ENCODE assay signal across 14 mouse cellular contexts in genomic region chr3:103465948-103466347, GRCm38 (mm10).
DNase-seq lines count a peak whose midpoint lies in the region.
"Had no signal": no experiment of that assay in that cellular context is flagged by ENCODE, and none has a peak within 500 bp of the region (broad histone marks: within the 10 kb centered on the region; RNA-seq: fewer than 3 reads in every experiment).

No protein-coding gene starts in this region.

- DNase-seq in heart, adult 11 months, result peak; percentile 9
- no peak for DNase-seq in heart, postnatal 4 days
- DNase-seq in CD4-positive, CD25-positive, alpha-beta regulatory T cell, adult 2 months (ENCODE audit: low read depth, low spot score), result peak; percentile 28
- peak; percentile 22 for DNase-seq in brain, adult 2 months (ENCODE audit: low read depth, low spot score)
- peak; percentile 61 for DNase-seq in thymus, postnatal 14 days
- DNase-seq in cerebellum, adult 11 months, result no peak
- DNase-seq in adrenal gland, postnatal 10 days, result no peak
- DNase-seq: B cell, adult 2 months; cerebellum, adult 11-12 months; gastrocnemius, postnatal 25 days; layer of hippocampus, adult 9-11 months; midbrain, embryonic 14.5 days; retina, postnatal 1 day; right cerebral cortex, postnatal 4 days had no signal

Comparison
In these comparisons a context has a peak if more than half of its experiments do, and no peak if none do; other contexts are left out.
1. DNase-seq: peak in heart, adult 11 months (single experiment), CD4-positive, CD25-positive, alpha-beta regulatory T cell, adult 2 months (single experiment), brain, adult 2 months (single experiment) and thymus, postnatal 14 days (single experiment); none in heart, postnatal 4 days (single experiment), cerebellum, adult 11 months (single experiment) and adrenal gland, postnatal 10 days (single experiment).